Mouse (Mus musculus) spleen, postnatal 0 days (tissue): ENCODE data around the gene Glo1. TPM values are rescaled to one million over a fixed set of nuclear protein-coding genes. Genes with fewer than 3 reads are reported as not detected.

Source experiments
- polyA plus RNA-seq: library from polyadenylated mRNA; unstranded; fragments of >200 nt; fragmentation: Nextera tagmentation; extraction: Ambion mirVana; gene quantifications from 2 replicates; pipeline ENCODE4 v1.2.1, GENCODE M21; 2015

Gene Glo1
- 193 and 235 TPM in 2 replicates for polyA plus RNA-seq

DNA sequence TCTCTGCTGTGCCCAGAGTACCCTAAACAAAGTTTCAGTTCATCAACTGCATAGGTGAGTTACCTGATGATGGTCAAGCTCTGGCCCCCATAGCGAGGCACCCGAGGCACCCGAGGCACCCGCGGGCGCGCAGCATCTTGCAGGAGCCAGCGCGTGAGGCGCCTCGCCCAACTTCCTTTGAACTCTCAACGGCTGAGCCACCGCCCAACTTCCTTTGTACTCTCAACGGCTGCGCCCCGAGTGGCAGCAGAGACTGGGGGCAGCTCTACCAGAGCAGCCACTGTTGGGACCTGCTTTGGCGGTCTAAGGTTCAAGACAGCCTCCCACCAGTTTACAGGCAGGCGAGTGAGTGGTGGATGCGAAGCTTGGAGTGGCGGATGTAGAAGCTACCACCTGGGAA lies at the start of gene Glo1:
Gene Glo1, minus strand, starts transcription at position 153 of the 400 bp plus-strand sequence.

DNA sequence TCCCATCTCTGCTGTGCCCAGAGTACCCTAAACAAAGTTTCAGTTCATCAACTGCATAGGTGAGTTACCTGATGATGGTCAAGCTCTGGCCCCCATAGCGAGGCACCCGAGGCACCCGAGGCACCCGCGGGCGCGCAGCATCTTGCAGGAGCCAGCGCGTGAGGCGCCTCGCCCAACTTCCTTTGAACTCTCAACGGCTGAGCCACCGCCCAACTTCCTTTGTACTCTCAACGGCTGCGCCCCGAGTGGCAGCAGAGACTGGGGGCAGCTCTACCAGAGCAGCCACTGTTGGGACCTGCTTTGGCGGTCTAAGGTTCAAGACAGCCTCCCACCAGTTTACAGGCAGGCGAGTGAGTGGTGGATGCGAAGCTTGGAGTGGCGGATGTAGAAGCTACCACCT lies 2.5 kb downstream of the Glo1 start, which contains the start of gene Dnah8:
Gene Dnah8, plus strand, starts transcription at position 223 of the 400 bp plus-strand sequence.

DNA sequence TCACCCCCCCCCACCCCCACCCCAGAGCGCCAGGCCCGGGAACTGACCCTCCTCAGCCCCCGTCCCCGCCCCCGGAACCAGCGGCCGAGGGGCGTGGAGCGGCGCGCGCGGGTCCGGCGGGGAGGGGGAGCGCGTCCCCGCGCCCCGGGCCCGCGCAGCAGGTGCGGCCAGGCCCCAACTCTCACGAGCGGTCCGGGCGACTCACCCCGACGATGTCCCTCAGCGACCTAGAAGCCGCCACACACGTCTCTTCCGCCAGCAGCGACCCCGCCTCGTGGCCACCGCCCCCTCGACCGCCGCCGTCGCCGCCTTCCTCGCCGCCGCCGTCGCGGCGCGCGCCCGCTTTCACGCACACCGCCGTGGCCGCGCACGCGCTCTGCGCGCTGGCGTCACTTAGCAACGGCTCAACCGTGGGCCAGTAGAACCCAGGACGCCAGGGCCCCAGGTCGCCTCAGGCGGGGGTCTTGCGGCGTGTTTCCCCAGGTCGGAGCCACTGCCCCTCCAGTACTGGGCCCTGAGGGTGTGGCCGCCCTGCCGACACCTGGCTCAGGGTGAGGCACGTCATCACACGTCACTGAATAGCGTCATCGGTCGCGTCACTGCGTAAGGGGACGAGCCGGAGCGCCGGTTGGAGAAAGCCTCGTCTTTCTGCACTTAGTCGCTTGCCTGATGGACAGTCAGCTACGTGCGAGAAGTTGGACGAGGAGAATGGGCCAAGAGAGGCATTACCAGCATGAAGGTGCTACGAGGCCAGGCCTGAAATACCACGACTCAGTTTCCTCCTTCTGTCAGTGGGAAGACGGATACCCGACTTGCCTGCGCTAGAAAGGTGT lies 50.5 kb downstream of the Glo1 start, which contains the start of gene Btbd9:
Gene Btbd9, minus strand, starts transcription at position 548 of the 833 bp plus-strand sequence.

Other genes starting within 250 kb of the Glo1 start
- gene Btbd9, start 50.4 kb downstream of the Glo1 start, polyA plus RNA-seq, result 19.5 and 22.9 TPM in 2 replicates
- gene Dnah8, start 2.5 kb downstream of the Glo1 start, polyA plus RNA-seq, result 2.1 and 2.4 TPM in 2 replicates